ENCODE assay signal across 22 mouse cellular contexts in the genomic region with DNA sequence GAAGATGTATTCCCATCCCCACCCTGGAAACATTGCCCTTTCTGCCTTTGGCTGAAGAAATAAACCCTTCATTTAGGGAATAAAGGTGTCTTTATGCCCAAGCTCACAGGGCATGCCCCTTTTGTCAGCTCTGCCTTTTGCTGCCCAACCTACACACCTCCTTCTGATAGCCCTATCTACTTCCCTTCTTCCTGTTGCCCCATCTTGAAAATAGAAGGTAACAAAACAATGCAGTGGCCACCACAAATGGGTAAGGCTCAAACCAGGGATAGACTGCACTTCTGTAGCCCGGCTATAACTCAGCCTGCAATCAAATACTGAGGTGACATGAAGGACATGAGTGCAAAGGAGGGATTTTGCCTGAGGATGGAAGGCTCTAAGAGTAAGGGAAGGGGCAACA. TPM values are rescaled to one million over a fixed set of nuclear protein-coding genes. Genes with fewer than 3 reads are reported as not detected.
A peak's percentile ranks its signal among the peaks of the same experiment; 100 is the strongest.
DNase-seq lines count a peak whose midpoint lies in the region; TF ChIP-seq lines count a peak whose summit lies in the region.
"Had no signal": no experiment of that assay in that cellular context is flagged by ENCODE, and none has a peak within 500 bp of the region (broad histone marks: within the 10 kb centered on the region; RNA-seq: fewer than 3 reads in every experiment).

No protein-coding gene starts in this region.

- H3K79me2 ChIP-seq in MEL (ENCODE audit: control insufficient read depth, insufficient read depth, low read length, poor library complexity) = no peaks in the 10 kb centered on the region

- TF ChIP-seq POLR2A in MEL (IDR thresholded peaks at IDR 0.05; ENCODE audit: control insufficient read depth in 1 of 2, insufficient read depth in 1 of 2, low read depth in 1 of 2, low read length in 2 of 2, poor library complexity in 1 of 2) = peak in 1 of 2 experiments; percentile 22; a peak in 1 of 4 replicates

- no peak for TF ChIP-seq CTCF in MEL (IDR thresholded peaks at IDR 0.05 in 2 of 3, conservative IDR thresholded peaks at IDR 0.05 in 1 of 3; ENCODE audit: control insufficient read depth in 1 of 3, insufficient read depth in 1 of 3, low read depth in 2 of 3, low read length in 3 of 3, poor library complexity in 1 of 3, severe bottlenecking in 1 of 3)

- H3K4me1 ChIP-seq in MEL (ENCODE audit: control insufficient read depth in 1 of 2, insufficient read depth in 2 of 2, low read length in 2 of 2) = peaks cover 31 to 33% of the 10 kb centered on the region in 2 experiments

- H3K9ac ChIP-seq in MEL (ENCODE audit: control insufficient read depth, low read depth, low read length, poor library complexity, severe bottlenecking) = peak overlapping the region; percentile 35

- no peaks in the 10 kb centered on the region; the same call in 1 of the 2 replicates for H3K9me3 ChIP-seq in MEL (replicated peaks; ENCODE audit: insufficient read depth, low read length)

- DNase-seq in heart, adult 11 months = peak; percentile 68
- DNase-seq in heart, postnatal 10 days = no peak
- DNase-seq in MEL (ENCODE audit: low read depth, low spot score) = peak; percentile 55
- DNase-seq in layer of hippocampus, adult 11-12 months (ENCODE audit: low spot score) = no peak
- DNase-seq: adrenal gland, adult 2 months; adrenal gland, adult 8-10 months; adrenal gland, postnatal 10 days; adrenal gland, postnatal 14 days; adrenal gland, postnatal 25 days; adrenal gland, postnatal 36 days; cerebellum, adult 11 months; cerebellum, adult 11-12 months; cerebellum, adult 18-20 months had no signal

- H3K27me3 ChIP-seq in MEL (ENCODE audit: control insufficient read depth in 1 of 2, insufficient read depth in 2 of 2, low read length in 2 of 2) = no peaks in the 10 kb centered on the region
- H3K27me3 ChIP-seq: CH12.LX, Patski had no signal

- peak overlapping the region; percentile 96 for H3K27ac ChIP-seq in MEL (ENCODE audit: control insufficient read depth, low read depth, low read length)

- intact Hi-C loops in heart, postnatal 10 days (cut with DNase I) = no loop called here

- peaks cover 0 to 36% of the 10 kb centered on the region in 2 experiments; a peak in 2 of 4 replicates for H3K36me3 ChIP-seq in MEL (ENCODE audit: control insufficient read depth in 1 of 2, insufficient read depth in 2 of 2, low read length in 2 of 2)
- H3K36me3 ChIP-seq: G1E had no signal

- TF ChIP-seq RAD21 in MEL (IDR thresholded peaks at IDR 0.05; ENCODE audit: low read depth, low read length) = no peak

- 0 out of 4 replicates have a peak overlapping the region, but pooled peaks have one; percentile 1 to 5 for H3K4me3 ChIP-seq in MEL (ENCODE audit: control insufficient read depth in 1 of 2, insufficient read depth in 1 of 2, low read depth in 2 of 2, low read length in 2 of 2)

- peak; percentile 25 to 55; a peak in 2 of 4 replicates for TF ChIP-seq EP300 in MEL (IDR thresholded peaks at IDR 0.05; ENCODE audit: low read depth in 1 of 2, low read length in 2 of 2)

TF ChIP-seq in MEL, 35 proteins besides CTCF, POLR2A, EP300 and RAD21:
- TF ChIP-seq ETS1 (IDR thresholded peaks at IDR 0.05; ENCODE audit: low read depth, low read length) (no peak), GABPA (IDR thresholded peaks at IDR 0.05; ENCODE audit: low read depth, low read length) (no peak), MYB (IDR thresholded peaks at IDR 0.05; ENCODE audit: low read depth, low read length) (no peak), MXI1 (IDR thresholded peaks at IDR 0.05; ENCODE audit: low read depth, low read length) (peak; percentile 23; the same call in 1 of the 2 replicates), RCOR1 (IDR thresholded peaks at IDR 0.05; ENCODE audit: low read depth, low read length) (no peak; the same call in 1 of the 2 replicates), NELFE (IDR thresholded peaks at IDR 0.05; ENCODE audit: low read depth, low read length) (no peak; the same call in 1 of the 2 replicates), TCF12 (IDR thresholded peaks at IDR 0.05; ENCODE audit: low read depth, low read length) (no peak), CHD1 (IDR thresholded peaks at IDR 0.05; ENCODE audit: low read depth, low read length) (no peak)

RNA-seq across cellular contexts. Expression of a gene that starts 14.3 kb away (rescaled TPM):
- total RNA-seq in heart, postnatal 10 days (2021) = 10 to 100 TPM; 56.9 to 64.3 TPM
- total RNA-seq in MEL (2012; rRNA removed) = 33.2 and 34.8 TPM in 2 replicates
- 10 to 100 TPM; 22.4 to 42.3 TPM for polyA plus RNA-seq in MEL (2012; ENCODE audit: insufficient read depth in 1 of 2, insufficient read length in 2 of 2, low read depth in 1 of 2, low replicate concordance in 2 of 2, missing spikeins in 1 of 2)

RNA-seq across cellular contexts. Expression of a gene that starts 40.2 kb away (rescaled TPM):
- not detected for total RNA-seq in heart, postnatal 10 days (2021)
- not detected in 2 replicates for total RNA-seq in MEL (2012; rRNA removed)
- polyA plus RNA-seq in MEL (2012; ENCODE audit: insufficient read depth in 1 of 2, insufficient read length in 2 of 2, low read depth in 1 of 2, low replicate concordance in 2 of 2, missing spikeins in 1 of 2) = not detected
- total RNA-seq: adrenal gland, adult 18-20 months; adrenal gland, adult 2 months; adrenal gland, adult 8-10 months; adrenal gland, postnatal 10 days; adrenal gland, postnatal 14 days; adrenal gland, postnatal 25 days; adrenal gland, postnatal 36 days; adrenal gland, postnatal 4 days; CH12.LX; ES-E14; G1E had no signal
- polyA plus RNA-seq: activated CD4-positive, CD25-positive, alpha-beta regulatory T cell, adult 4 months; adrenal gland, adult 2 months; CD4-positive, CD25-positive, alpha-beta regulatory T cell, adult 4 months; cerebellum, adult 2 months; G1E; Patski had no signal

RNA-seq across cellular contexts. Expression of a gene that starts 52.7 kb away (rescaled TPM):
- total RNA-seq in heart, postnatal 10 days (2021) = 1 to 10 TPM; 1.4 to 1.9 TPM
- 129 and 162 TPM in 2 replicates for total RNA-seq in MEL (2012; rRNA removed)
- 100 to 1,000 TPM in 1 of 2 experiments, 10 to 100 TPM in 1; 85.0 to 191 TPM for polyA plus RNA-seq in MEL (2012; ENCODE audit: insufficient read depth in 1 of 2, insufficient read length in 2 of 2, low read depth in 1 of 2, low replicate concordance in 2 of 2, missing spikeins in 1 of 2)
- total RNA-seq: CH12.LX had no signal
- polyA plus RNA-seq: activated CD4-positive, CD25-positive, alpha-beta regulatory T cell, adult 4 months; CD4-positive, CD25-positive, alpha-beta regulatory T cell, adult 4 months had no signal

Comparison
In these comparisons a context has a peak if more than half of its experiments do, and no peak if none do; other contexts are left out.
1. DNase-seq: peak in heart, adult 11 months (single experiment) and MEL (single experiment); none in heart, postnatal 10 days (0 of 2) and layer of hippocampus, adult 11-12 months (single experiment).
2. RNA of a gene that starts 52.7 kb away (total RNA-seq): 129 to 162 TPM in MEL; 1.4 to 1.9 TPM in heart, postnatal 10 days; every median in the first group is over 10 times any median in the second.